Mouse (Mus musculus): ENCODE data around the gene Ankrd33. TPM values are rescaled to one million over a fixed set of nuclear protein-coding genes. Genes with fewer than 3 reads are reported as not detected.

The Ankrd33 gene
- polyA plus RNA-seq, 1 experiment, result not detected

GRCm38 (mm10) chr15:101147115-101147909 lies 31.8 kb downstream of the Ankrd33 start:
- Histone ChIP-seq H3K4me3 (replicated peaks; ENCODE audit: control insufficient read depth, low read depth, low read length) (no peak overlapping the region), H3K4me1 (ENCODE audit: control insufficient read depth, insufficient read depth, low read length) (peaks cover 9% of the 10 kb centered on the region), H3K27ac (ENCODE audit: control insufficient read depth, insufficient read depth, low read depth, low read length, poor library complexity) (peak overlapping the region; percentile 25; the same call in 1 of the 2 replicates)
- TF ChIP-seq POLR2A (IDR thresholded peaks at IDR 0.05; ENCODE audit: borderline replicate concordance, control insufficient read depth, low read depth, low read length), result no peak
- TF ChIP-seq CTCF (IDR thresholded peaks at IDR 0.05; ENCODE audit: control insufficient read depth, insufficient read depth, low read length), result no peak
- 4% methylated on average over 16 of the region's 16 CpGs for WGBS

- 7% methylated on average over 6 of the region's 6 CpGs for WGBS
- peaks cover 9% of the 10 kb centered on the region for H3K4me1 ChIP-seq (ENCODE audit: control insufficient read depth, insufficient read depth, low read length)
Observed at GRCm38 (mm10) chr15:101147910-101148273, 32.3 kb downstream of the Ankrd33 start.

GRCm38 (mm10) chr15:101148604-101149003 lies 33.0 kb downstream of the Ankrd33 start:
- no peak overlapping the region for H3K27ac ChIP-seq (ENCODE audit: control insufficient read depth, insufficient read depth, low read depth, low read length, poor library complexity)
- no peak overlapping the region for H3K4me3 ChIP-seq (replicated peaks; ENCODE audit: control insufficient read depth, low read depth, low read length)
- peaks cover 9% of the 10 kb centered on the region for H3K4me1 ChIP-seq (ENCODE audit: control insufficient read depth, insufficient read depth, low read length)
- WGBS, result 38% methylated on average over 6 of the region's 6 CpGs
- TF ChIP-seq CTCF (IDR thresholded peaks at IDR 0.05; ENCODE audit: control insufficient read depth, insufficient read depth, low read length), result no peak
- no peak for TF ChIP-seq POLR2A (IDR thresholded peaks at IDR 0.05; ENCODE audit: borderline replicate concordance, control insufficient read depth, low read depth, low read length)

More at GRCm38 (mm10) chr15:101147910-101148273, 32.3 kb downstream of the Ankrd33 start:
- Histone ChIP-seq H3K4me3 (replicated peaks; ENCODE audit: control insufficient read depth, low read depth, low read length) (no peak overlapping the region), H3K27ac (ENCODE audit: control insufficient read depth, insufficient read depth, low read depth, low read length, poor library complexity) (0 out of 2 replicates have a peak overlapping the region, but pooled peaks have one; percentile 25)
- TF ChIP-seq POLR2A (IDR thresholded peaks at IDR 0.05; ENCODE audit: borderline replicate concordance, control insufficient read depth, low read depth, low read length) (no peak), CTCF (IDR thresholded peaks at IDR 0.05; ENCODE audit: control insufficient read depth, insufficient read depth, low read length) (no peak)

DNA sequence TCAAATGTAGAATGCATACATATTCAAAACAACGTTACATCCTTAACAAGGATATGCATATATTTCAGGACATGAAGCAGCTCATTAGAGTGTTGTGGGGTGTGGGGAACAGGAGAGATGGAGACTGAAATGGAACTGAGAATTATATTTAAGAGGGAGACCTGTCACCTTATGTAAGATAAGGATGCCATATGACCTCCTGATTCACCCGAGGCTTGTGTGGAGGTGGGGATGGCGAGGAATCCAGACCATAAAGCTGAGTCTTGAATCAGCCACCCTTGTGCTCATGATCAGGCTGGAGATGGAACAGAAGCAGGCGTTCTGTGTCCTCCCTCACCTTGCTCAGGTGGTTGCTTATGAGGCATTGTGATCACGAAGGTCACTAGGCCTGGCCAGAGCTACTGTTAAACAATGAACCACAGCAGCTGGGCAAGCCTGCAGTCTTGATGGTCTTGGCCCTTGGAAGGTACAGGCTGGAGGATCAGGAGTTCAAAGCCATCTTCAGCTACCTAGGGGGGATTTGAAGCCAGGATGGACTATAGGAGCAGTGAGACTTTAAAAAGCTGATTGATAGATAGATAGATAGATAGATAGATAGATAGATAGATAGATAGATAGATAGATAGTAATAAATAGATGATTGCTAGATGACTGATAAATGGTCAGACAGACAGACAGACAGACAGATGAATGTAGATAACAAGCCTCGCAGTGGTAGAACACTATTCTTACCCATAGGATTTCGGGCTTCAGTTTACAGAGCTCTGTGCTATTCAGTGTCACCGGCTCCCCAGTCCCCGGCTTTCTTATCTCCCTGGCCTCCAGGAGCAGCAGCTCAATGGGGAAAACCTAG lies 36.1 kb downstream of the Ankrd33 start:
- H3K4me3 ChIP-seq (replicated peaks; ENCODE audit: control insufficient read depth, low read depth, low read length), result no peak overlapping the region
- WGBS, result 75% methylated on average over 9 of the region's 9 CpGs
- TF ChIP-seq POLR2A (IDR thresholded peaks at IDR 0.05; ENCODE audit: borderline replicate concordance, control insufficient read depth, low read depth, low read length) (no peak), CTCF (IDR thresholded peaks at IDR 0.05; ENCODE audit: control insufficient read depth, insufficient read depth, low read length) (no peak)
- no peak overlapping the region for H3K27ac ChIP-seq (ENCODE audit: control insufficient read depth, insufficient read depth, low read depth, low read length, poor library complexity)
- peaks cover 3% of the 10 kb centered on the region for H3K4me1 ChIP-seq (ENCODE audit: control insufficient read depth, insufficient read depth, low read length)

- peaks cover 3% of the 10 kb centered on the region for H3K4me1 ChIP-seq (ENCODE audit: control insufficient read depth, insufficient read depth, low read length)
- WGBS, result 8% methylated on average over 7 of the region's 7 CpGs
- no peak overlapping the region for H3K4me3 ChIP-seq (replicated peaks; ENCODE audit: control insufficient read depth, low read depth, low read length)
- TF ChIP-seq POLR2A (IDR thresholded peaks at IDR 0.05; ENCODE audit: borderline replicate concordance, control insufficient read depth, low read depth, low read length) (no peak), CTCF (IDR thresholded peaks at IDR 0.05; ENCODE audit: control insufficient read depth, insufficient read depth, low read length) (no peak)
- peak overlapping the region; percentile 10; the same call in 1 of the 2 replicates for H3K27ac ChIP-seq (ENCODE audit: control insufficient read depth, insufficient read depth, low read depth, low read length, poor library complexity)
Observed at GRCm38 (mm10) chr15:101154700-101155616, 39.4 kb downstream of the Ankrd33 start.

GRCm38 (mm10) chr15:101160128-101160527 lies 44.6 kb downstream of the Ankrd33 start:
- no peak for TF ChIP-seq POLR2A (IDR thresholded peaks at IDR 0.05; ENCODE audit: borderline replicate concordance, control insufficient read depth, low read depth, low read length)
- TF ChIP-seq CTCF (IDR thresholded peaks at IDR 0.05; ENCODE audit: control insufficient read depth, insufficient read depth, low read length), result no peak
- 16% methylated on average over 1 of the region's 1 CpGs for WGBS
- no peak overlapping the region for H3K4me3 ChIP-seq (replicated peaks; ENCODE audit: control insufficient read depth, low read depth, low read length)
- peak overlapping the region; percentile 16; the same call in 1 of the 2 replicates for H3K27ac ChIP-seq (ENCODE audit: control insufficient read depth, insufficient read depth, low read depth, low read length, poor library complexity)
- H3K4me1 ChIP-seq (ENCODE audit: control insufficient read depth, insufficient read depth, low read length), result peaks cover 4% of the 10 kb centered on the region

- Histone ChIP-seq H3K4me3 (replicated peaks; ENCODE audit: control insufficient read depth, low read depth, low read length) (no peak overlapping the region), H3K27ac (ENCODE audit: control insufficient read depth, insufficient read depth, low read depth, low read length, poor library complexity) (no peak overlapping the region), H3K4me1 (ENCODE audit: control insufficient read depth, insufficient read depth, low read length) (peaks cover 4% of the 10 kb centered on the region)
- TF ChIP-seq POLR2A (IDR thresholded peaks at IDR 0.05; ENCODE audit: borderline replicate concordance, control insufficient read depth, low read depth, low read length), result no peak
- TF ChIP-seq CTCF (IDR thresholded peaks at IDR 0.05; ENCODE audit: control insufficient read depth, insufficient read depth, low read length), result no peak
- 44% methylated on average over 7 of the region's 7 CpGs for WGBS
Observed at GRCm38 (mm10) chr15:101160591-101160990, 45.0 kb downstream of the Ankrd33 start.
